Mouse (Mus musculus) brain, embryonic 18.5 days (tissue): ENCODE results near the gene Gm37240.
A peak's percentile ranks its signal among the peaks of the same experiment; 100 is the strongest.

ENCODE experiments used
- DNase-seq: peaks from one replicate; pipeline ENCODE4 v3.0.0-alpha.2; 2012; ENCODE audit warnings: low read depth, low spot score

The Gm37240 gene

GRCm38 (mm10) chr3:84715073-84715768, 1172.1 kb downstream of the Gm37240 start:
- no peak for DNase-seq

GRCm38 (mm10) chr3:84712941-84713340, 1174.4 kb downstream of the Gm37240 start:
- DNase-seq: no peak

GRCm38 (mm10) chr3:84710723-84711122, 1176.6 kb downstream of the Gm37240 start:
- DNase-seq: no peak

GRCm38 (mm10) chr3:84709967-84710366, 1177.4 kb downstream of the Gm37240 start:
- no peak for DNase-seq

GRCm38 (mm10) chr3:84709100-84709499, 1178.2 kb downstream of the Gm37240 start:
- no peak for DNase-seq

- no peak for DNase-seq
Observed at GRCm38 (mm10) chr3:84708469-84708868, 1178.8 kb downstream of the Gm37240 start.

- no peak for DNase-seq
Observed at GRCm38 (mm10) chr3:84705224-84705623, 1182.1 kb downstream of the Gm37240 start.

- DNase-seq: no peak
Observed at GRCm38 (mm10) chr3:84703083-84703810, 1184.1 kb downstream of the Gm37240 start.

GRCm38 (mm10) chr3:84701964-84702363, 1185.4 kb downstream of the Gm37240 start:
- DNase-seq: no peak

- peak; percentile 40 for DNase-seq
Observed at GRCm38 (mm10) chr3:84701509-84701908, 1185.8 kb downstream of the Gm37240 start.

- DNase-seq: peak; percentile 14
Observed at GRCm38 (mm10) chr3:84696428-84696917, 1190.8 kb downstream of the Gm37240 start.

- no peak for DNase-seq
Observed at GRCm38 (mm10) chr3:84695867-84696361, 1191.4 kb downstream of the Gm37240 start.

- no peak for DNase-seq
Observed at GRCm38 (mm10) chr3:84695418-84695817, 1191.9 kb downstream of the Gm37240 start.

- DNase-seq: no peak
Observed at GRCm38 (mm10) chr3:84693886-84694285, 1193.4 kb downstream of the Gm37240 start.

GRCm38 (mm10) chr3:84692647-84693199, 1194.6 kb downstream of the Gm37240 start:
- peak; percentile 20 for DNase-seq

GRCm38 (mm10) chr3:84690091-84690771, 1197.1 kb downstream of the Gm37240 start:
- no peak for DNase-seq

GRCm38 (mm10) chr3:84689656-84690055, 1197.7 kb downstream of the Gm37240 start:
- DNase-seq: no peak

- DNase-seq: no peak
Observed at GRCm38 (mm10) chr3:84688176-84688575, 1199.1 kb downstream of the Gm37240 start.

- DNase-seq: no peak
Observed at GRCm38 (mm10) chr3:84687488-84687846, 1199.9 kb downstream of the Gm37240 start.

- DNase-seq: no peak
Observed at GRCm38 (mm10) chr3:84686799-84687487, 1200.4 kb downstream of the Gm37240 start.

- no peak for DNase-seq
Observed at GRCm38 (mm10) chr3:84686294-84686672, 1201.0 kb downstream of the Gm37240 start.
